Mouse (Mus musculus) kidney, adult 2 months (tissue): ENCODE results near the gene Olfr449. TPM values are rescaled to one million over a fixed set of nuclear protein-coding genes. Genes with fewer than 3 reads are reported as not detected.
A peak's percentile ranks its signal among the peaks of the same experiment; 100 is the strongest.

Experiments used
- DNase-seq: peaks from one replicate; pipeline ENCODE4 v3.0.0; 2021
- H3K27ac ChIP-seq: fragments of 200-500 bp; 2 replicates; pipeline ENCODE4 v1.5.1; 2012; ENCODE audit warnings: low read depth, low read length, control low read depth, inconsistent platforms; ENCODE audit not compliant: insufficient read depth
- H3K27me3 ChIP-seq: fragments of 200-500 bp; replicated peaks from 2 replicates; pipeline ENCODE4 v1.6.1; 2012; ENCODE audit warnings: mild to moderate bottlenecking, moderate library complexity, low read length, inconsistent platforms; ENCODE audit not compliant: control insufficient read depth, insufficient read depth
- H3K36me3 ChIP-seq: fragments of 200-500 bp; 2 replicates; pipeline ENCODE4 v1.6.1; 2012; ENCODE audit warnings: mild to moderate bottlenecking, moderate library complexity, low read length, inconsistent platforms; ENCODE audit not compliant: control insufficient read depth, insufficient read depth
- H3K4me1 ChIP-seq: fragments of 200-500 bp; 2 replicates; pipeline ENCODE4 v1.6.1; 2011; ENCODE audit warnings: low read length; ENCODE audit not compliant: control insufficient read depth, insufficient read depth
- H3K4me3 ChIP-seq: fragments of 200-500 bp; 2 replicates; pipeline ENCODE4 v1.5.1; 2011; ENCODE audit warnings: mild to moderate bottlenecking, low read depth, low read length, control low read depth; ENCODE audit not compliant: insufficient read depth
- CTCF ChIP-seq: fragments of 200-500 bp; conservative IDR thresholded peaks from 2 replicates; pipeline ENCODE4 v1.5.1; 2011; ENCODE audit warnings: low read depth, mild to moderate bottlenecking, control low read depth, low read length, moderate library complexity, mixed read lengths; ENCODE audit not compliant: insufficient read depth, insufficient read length
- POLR2A ChIP-seq: fragments of 200-500 bp; IDR thresholded peaks from one replicate; pipeline ENCODE4 v1.6.1; 2011; ENCODE audit warnings: low read depth, low read length, control low read depth
- WGBS: fragments of 180-500 bp; shearing (Covaris S2); methylation state at CpG from one replicate; pipeline ENCODE4 v1.1.7; 2018; 5-methylcytosine and 5-hydroxymethylcytosine counted together
- polyA plus RNA-seq: library from polyadenylated mRNA; depleted of rRNA; stranded (reverse); fragments of >200 nt; gene quantifications from 2 replicates; pipeline ENCODE4 v1.2.3, GENCODE M21; 2012; rRNA removed

The Olfr449 gene
- polyA plus RNA-seq: not detected in 2 replicates

DNA sequence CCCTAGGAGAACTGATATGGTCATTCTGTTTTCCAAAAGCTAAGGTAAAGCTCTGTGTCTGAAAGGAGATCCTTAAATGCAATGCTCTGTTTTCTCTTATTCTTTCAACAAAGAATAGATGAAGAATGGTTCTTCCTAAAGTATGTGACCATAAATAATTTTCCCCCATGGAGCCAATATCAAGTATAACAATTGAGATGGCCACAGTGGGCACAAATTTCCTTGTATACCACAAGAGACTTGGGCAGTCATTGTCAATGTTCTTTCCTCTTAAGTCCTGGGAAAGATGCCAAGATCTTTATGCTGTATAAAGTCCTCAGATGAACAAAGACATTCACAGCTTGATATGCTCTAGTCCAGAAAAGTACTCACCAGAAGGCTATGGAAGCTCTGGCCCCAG lies at the start of gene Olfr449:
Olfr449 (plus strand) TSS at position 301 of the 400 bp plus-strand sequence.
- DNase-seq: no peak
- no peak within 1 kb of the TSS for H3K27ac ChIP-seq
- H3K4me1 ChIP-seq: no peaks in the 10 kb centered on the region
- TF ChIP-seq CTCF: no peak
- TF ChIP-seq POLR2A: no peak
- no peaks in the 10 kb centered on the region for H3K36me3 ChIP-seq
- H3K27me3 ChIP-seq: no peaks in the 10 kb centered on the region
- H3K4me3 ChIP-seq: no peak within 1 kb of the TSS

- no peaks in the 10 kb centered on the region for H3K4me1 ChIP-seq
- no peaks in the 10 kb centered on the region for H3K27me3 ChIP-seq
- H3K4me3 ChIP-seq: no peak within 1 kb of the TSS
- H3K27ac ChIP-seq: no peak within 1 kb of the TSS
- TF ChIP-seq POLR2A (no peak), CTCF (no peak)
- no peak for DNase-seq
- no peaks in the 10 kb centered on the region for H3K36me3 ChIP-seq
These were observed 49.4 kb upstream of the Olfr449 start, which contains the start of gene Olfr452 for GRCm38 (mm10) chr6:42784793-42785192. TSS of gene Olfr452 (plus strand) at chr6:42785093.

GRCm38 (mm10) chr6:42790247-42790948 lies 43.8 kb upstream of the Olfr449 start:
- Histone ChIP-seq H3K27me3 (no peaks in the 10 kb centered on the region), H3K36me3 (no peaks in the 10 kb centered on the region), H3K4me3 (no peak overlapping the region), H3K4me1 (no peaks in the 10 kb centered on the region), H3K27ac (no peak overlapping the region)
- no peak for DNase-seq
- TF ChIP-seq CTCF (no peak), POLR2A (no peak)
- WGBS: 47% methylated on average over 4 of the region's 4 CpGs

DNA sequence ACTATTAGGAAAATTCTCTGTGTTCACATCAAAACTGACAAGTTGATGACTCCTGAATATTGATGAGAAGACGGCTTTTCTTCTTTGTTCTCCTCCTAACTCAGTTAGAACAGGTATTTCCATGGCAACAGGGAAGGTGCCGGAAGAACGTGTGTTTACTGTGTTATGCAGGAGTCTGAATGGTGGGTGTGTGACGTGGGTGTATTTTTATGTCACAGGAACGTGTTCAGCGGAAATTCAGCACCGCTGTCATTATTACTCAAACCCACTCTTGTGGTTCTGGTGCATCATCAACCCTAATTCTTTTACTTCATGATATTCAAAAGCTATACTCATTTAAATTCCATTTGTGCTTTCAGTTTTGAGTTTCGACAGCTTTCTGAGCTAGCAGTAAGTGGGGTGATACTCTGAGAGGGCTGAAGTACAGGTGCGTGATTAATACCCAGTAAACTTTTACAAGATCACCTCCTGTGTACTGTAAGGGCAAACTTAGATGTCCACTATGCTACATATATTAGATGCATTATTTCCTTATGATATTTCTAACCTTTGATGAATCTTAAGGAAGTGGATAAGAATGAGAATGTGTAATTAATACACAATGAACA lies 43.1 kb upstream of the Olfr449 start:
- no peak overlapping the region for H3K4me3 ChIP-seq
- no peak for TF ChIP-seq POLR2A
- TF ChIP-seq CTCF: no peak
- WGBS: 75% methylated on average over 9 of the region's 9 CpGs
- no peak overlapping the region for H3K27ac ChIP-seq
- H3K27me3 ChIP-seq: no peaks in the 10 kb centered on the region
- no peaks in the 10 kb centered on the region for H3K36me3 ChIP-seq
- no peaks in the 10 kb centered on the region for H3K4me1 ChIP-seq
- DNase-seq: no peak

DNA sequence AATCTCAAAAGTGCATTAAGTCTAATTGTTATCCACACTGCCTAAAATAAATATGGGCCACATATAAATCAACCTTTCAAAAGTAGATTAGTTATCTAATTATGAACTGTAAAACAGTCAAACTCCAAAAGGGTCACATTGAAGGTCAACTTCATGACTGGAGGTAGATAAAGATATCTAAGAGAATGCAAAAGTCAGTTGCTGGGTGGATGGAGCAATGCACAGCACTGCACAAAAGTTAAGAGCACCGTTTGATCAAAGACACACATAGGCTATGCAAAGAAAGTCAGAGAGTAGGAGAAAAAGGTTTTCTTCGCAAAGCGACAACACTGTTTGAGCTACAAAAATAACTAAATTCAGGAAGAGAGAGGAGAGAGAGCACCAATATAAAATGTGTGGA lies 39.2 kb upstream of the Olfr449 start:
- TF ChIP-seq POLR2A (no peak), CTCF (no peak)
- Histone ChIP-seq H3K27me3 (no peaks in the 10 kb centered on the region), H3K4me3 (no peak overlapping the region), H3K36me3 (no peaks in the 10 kb centered on the region), H3K27ac (no peak overlapping the region), H3K4me1 (no peaks in the 10 kb centered on the region)
- DNase-seq: no peak
- 85% methylated on average over 3 of the region's 3 CpGs for WGBS

GRCm38 (mm10) chr6:42811639-42812038 lies 22.5 kb upstream of the Olfr449 start, which contains the start of gene Olfr450:
TSS of gene Olfr450 (plus strand) at chr6:42811939.
- no peak for DNase-seq
- 86% methylated on average over 1 of the region's 1 CpGs for WGBS

GRCm38 (mm10) chr6:42860222-42860819 lies 26.1 kb downstream of the Olfr449 start:
- no peak overlapping the region for H3K27ac ChIP-seq
- H3K4me1 ChIP-seq: no peaks in the 10 kb centered on the region
- TF ChIP-seq CTCF: no peak
- TF ChIP-seq POLR2A: no peak
- 9% methylated on average over 4 of the region's 4 CpGs for WGBS
- H3K27me3 ChIP-seq: no peaks in the 10 kb centered on the region
- DNase-seq: peak; percentile 58
- no peak overlapping the region for H3K4me3 ChIP-seq
- no peaks in the 10 kb centered on the region for H3K36me3 ChIP-seq

More at GRCm38 (mm10) chr6:42811639-42812038, 22.5 kb upstream of the Olfr449 start, which contains the start of gene Olfr450:
- Histone ChIP-seq H3K27ac (no peak within 1 kb of the TSS), H3K4me3 (no peak within 1 kb of the TSS), H3K27me3 (no peaks in the 10 kb centered on the region), H3K36me3 (no peaks in the 10 kb centered on the region), H3K4me1 (no peaks in the 10 kb centered on the region)
- TF ChIP-seq CTCF: no peak
- no peak for TF ChIP-seq POLR2A
